16 mouse cellular contexts compared by ENCODE assay signal in the genomic region with DNA sequence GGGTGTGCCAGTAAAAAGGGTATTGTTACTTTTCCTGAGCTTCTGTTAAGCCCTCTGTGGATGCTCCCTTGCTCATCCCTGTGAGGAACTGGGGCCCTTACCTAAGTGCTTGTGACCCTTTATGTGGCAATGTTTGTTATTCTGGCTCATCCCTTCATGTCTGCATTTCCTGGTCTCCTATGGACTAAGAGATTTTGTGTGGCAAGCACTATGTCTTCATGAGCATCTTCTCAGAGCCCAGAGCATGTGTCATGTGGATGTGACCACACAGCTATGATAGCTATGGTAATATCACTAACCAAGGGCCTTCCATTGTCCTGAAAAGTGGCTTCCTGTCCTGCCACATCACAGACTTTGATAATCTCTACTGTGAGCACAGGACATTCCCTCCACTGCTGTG.
"Had no signal": no experiment of that assay in that cellular context is flagged by ENCODE, and none has a peak within 500 bp of the region (broad histone marks: within the 10 kb centered on the region; RNA-seq: fewer than 3 reads in every experiment).

No protein-coding gene starts in this region.

- H3K9ac ChIP-seq: intestine, embryonic 15.5 days; liver, embryonic 14.5 days; liver, postnatal 0 days; lung, embryonic 14.5 days; midbrain, embryonic 12.5 days; stomach, embryonic 15.5 days had no signal

- ATAC-seq: intestine, embryonic 15.5 days; liver, postnatal 0 days; lung, postnatal 0 days had no signal

- H3K36me3 ChIP-seq: intestine, embryonic 15.5 days; midbrain, embryonic 12.5 days; stomach, embryonic 15.5 days had no signal

- H3K9me3 ChIP-seq: intestine, embryonic 15.5 days; midbrain, embryonic 12.5 days; stomach, embryonic 15.5 days had no signal

- DNase-seq: kidney, adult 18-20 months; kidney, adult 9 months; kidney, postnatal 14 days; kidney, postnatal 4 days; layer of hippocampus, postnatal 36 days; liver, postnatal 0 days; lung, embryonic 14.5 days; thymus, postnatal 25 days had no signal

- H3K27me3 ChIP-seq: intestine, embryonic 15.5 days; megakaryocyte, embryonic 14.5 days; midbrain, embryonic 12.5 days; stomach, embryonic 15.5 days had no signal

- H3K4me3 ChIP-seq: intestine, embryonic 15.5 days; left cerebral cortex, adult 2 months; megakaryocyte, embryonic 14.5 days; midbrain, embryonic 12.5 days; stomach, embryonic 15.5 days had no signal

- H3K4me2 ChIP-seq: intestine, embryonic 15.5 days; lung, embryonic 14.5 days; midbrain, embryonic 12.5 days; stomach, embryonic 15.5 days had no signal

- H3K27ac ChIP-seq: intestine, embryonic 15.5 days; left cerebral cortex, adult 2 months; liver, embryonic 14.5 days; macrophage; stomach, embryonic 15.5 days had no signal
